Mouse (Mus musculus): ENCODE data around the gene Ednrb. TPM values are rescaled to one million over a fixed set of nuclear protein-coding genes. Genes with fewer than 3 reads are reported as not detected.

The Ednrb gene
- total RNA-seq (2023): not detected

DNA sequence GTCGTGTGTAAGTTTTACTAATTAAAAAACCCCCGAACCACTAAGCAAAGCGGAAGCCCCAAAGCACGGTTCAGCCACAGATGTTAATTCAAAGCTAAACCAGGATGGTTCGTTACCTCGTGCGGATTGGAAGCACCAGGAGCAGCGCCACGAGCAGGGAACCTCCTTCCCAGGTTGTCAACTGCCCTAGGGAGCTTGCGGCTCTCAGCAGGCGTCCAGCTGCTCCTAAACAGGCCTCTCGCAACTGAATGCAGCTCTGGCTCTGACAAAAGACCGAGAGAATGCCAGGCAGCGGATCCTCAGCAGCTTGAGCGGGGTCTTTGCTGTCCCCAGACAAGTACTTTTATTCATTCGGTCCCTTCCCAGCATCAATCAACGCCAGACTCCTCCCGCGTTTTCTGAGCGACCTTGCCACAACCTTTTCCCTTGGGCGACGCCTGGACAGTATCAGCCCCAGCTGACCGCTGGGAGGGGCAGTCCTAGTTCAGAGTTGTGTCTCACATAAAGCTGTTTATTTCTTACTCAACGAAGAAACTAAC is at the start of gene Ednrb:
Gene Ednrb (minus strand): TSS at position 392 of the 539 bp plus-strand sequence.

Other genes with a start within 250 kb of the Ednrb start
- 55.6 TPM for gene Slain1, start 194.2 kb downstream of the Ednrb start, total RNA-seq (2023)